Mouse (Mus musculus) liver, embryonic 16.5 days (tissue): ENCODE results near the gene Rras2. TPM values are rescaled to one million over a fixed set of nuclear protein-coding genes. Genes with fewer than 3 reads are reported as not detected.

Experiments used
- ATAC-seq: fragments of 200-750 bp; cut with Nextera tagmentation; 2 replicates; pipeline ENCODE4 v1.8.0; 2017; ENCODE audit warnings: low read depth, mild to moderate bottlenecking, moderate number of reproducible peaks, moderate library complexity
- H3K27ac ChIP-seq: fragments of 300-500 bp; sonication (generic); 2 replicates; pipeline ENCODE4 v1.5.1; 2014; ENCODE audit warnings: mild to moderate bottlenecking, low read length
- H3K27me3 ChIP-seq: fragments of 300-500 bp; sonication (generic); 2 replicates; pipeline ENCODE4 v1.6.1; 2014; ENCODE audit warnings: low read depth, low read length, mixed read lengths; ENCODE audit not compliant: control insufficient read depth, insufficient read depth
- H3K36me3 ChIP-seq: fragments of 300-500 bp; sonication (generic); 2 replicates; pipeline ENCODE4 v1.6.1; 2014; ENCODE audit warnings: mild to moderate bottlenecking; ENCODE audit not compliant: control insufficient read depth, insufficient read depth
- H3K4me1 ChIP-seq: fragments of 300-500 bp; sonication (generic); 2 replicates; pipeline ENCODE4 v1.6.1; 2014; ENCODE audit warnings: low read depth, low read length, mixed read lengths; ENCODE audit not compliant: control insufficient read depth
- H3K4me2 ChIP-seq: fragments of 300-500 bp; sonication (generic); 2 replicates; pipeline ENCODE4 v1.6.1; 2014; ENCODE audit warnings: low read depth, low read length, mixed read lengths
- H3K4me3 ChIP-seq: fragments of 300-500 bp; sonication (generic); 2 replicates; pipeline ENCODE4 v1.5.1; 2014; ENCODE audit warnings: low read depth, mild to moderate bottlenecking, low read length
- H3K9ac ChIP-seq: fragments of 300-500 bp; sonication (generic); 2 replicates; pipeline ENCODE4 v1.6.1; 2014; ENCODE audit warnings: low read depth, low read length
- H3K9me3 ChIP-seq: fragments of 300-500 bp; sonication (generic); replicated peaks from 2 replicates; pipeline ENCODE4 v1.6.1; 2016; ENCODE audit warnings: low read length; ENCODE audit not compliant: control insufficient read depth
- WGBS: fragments of 180-500 bp; shearing (Covaris S2); extraction: QIAGEN DNeasy Blood & Tissue Kit; methylation state at CpG from one replicate; pipeline ENCODE4 v1.1.7; 2014; ENCODE audit not compliant: insufficient replicate concordance; 5-methylcytosine and 5-hydroxymethylcytosine counted together
- polyA plus RNA-seq: library from polyadenylated mRNA; unstranded; fragments of >200 nt; fragmentation: Nextera tagmentation; extraction: Ambion mirVana; gene quantifications from 2 replicates; pipeline ENCODE4 v1.2.1, GENCODE M21; 2015

The Rras2 gene
- polyA plus RNA-seq, 1 experiment from 2014 or later: 6.8 TPM

DNA sequence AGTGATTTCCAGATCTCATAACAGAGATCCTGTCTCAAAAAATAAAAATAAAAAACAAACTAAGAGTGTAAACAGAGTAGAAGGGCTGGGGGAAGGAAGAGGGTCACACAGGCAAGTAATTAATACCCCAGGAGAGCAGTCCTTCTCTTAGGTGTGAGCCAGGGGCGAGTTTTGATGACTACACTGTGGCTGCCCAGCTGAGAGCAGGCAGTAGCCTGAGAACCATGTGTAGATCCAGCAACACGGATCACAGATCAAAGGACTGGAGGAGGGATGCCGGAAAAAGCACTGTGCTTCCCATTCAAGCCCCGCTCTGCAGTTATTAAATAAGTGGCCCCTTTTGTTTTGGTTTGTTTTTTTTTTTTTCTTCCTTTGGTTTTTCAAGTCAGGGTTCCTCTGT lies 15.0 kb downstream of the Rras2 start:
- no peak for ATAC-seq

DNA sequence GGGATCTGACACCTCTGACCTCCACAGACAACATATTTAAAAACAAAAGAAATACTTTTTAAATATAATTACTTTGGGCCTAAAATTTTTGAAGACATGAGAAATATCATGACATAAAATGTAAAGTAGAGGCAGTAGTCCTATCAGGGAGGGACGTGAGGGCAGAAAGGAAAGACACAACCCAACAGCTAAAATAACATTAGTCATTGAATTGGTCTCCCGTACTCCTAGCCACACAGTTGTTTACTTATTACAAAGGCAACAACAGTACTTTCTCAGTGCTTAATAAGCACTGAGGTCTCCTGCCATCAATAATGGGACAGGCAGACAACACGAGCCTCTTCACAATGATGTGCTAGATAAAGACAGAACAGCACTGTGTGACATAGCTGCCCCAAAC lies 16.2 kb downstream of the Rras2 start:
- H3K4me3 ChIP-seq: no peak overlapping the region
- no peak overlapping the region for H3K27ac ChIP-seq
- no peaks in the 10 kb centered on the region for H3K36me3 ChIP-seq
- no peaks in the 10 kb centered on the region for H3K9me3 ChIP-seq
- no peaks in the 10 kb centered on the region for H3K27me3 ChIP-seq
- H3K4me1 ChIP-seq: no peaks in the 10 kb centered on the region; the same call in none of the 2 replicates
- H3K9ac ChIP-seq: no peak overlapping the region
- no peak for ATAC-seq
- WGBS: 40% methylated on average over 3 of the region's 3 CpGs
- no peak overlapping the region for H3K4me2 ChIP-seq

More for the DNA sequence above, 15.0 kb downstream of the Rras2 start:
- H3K27me3 ChIP-seq: no peaks in the 10 kb centered on the region
- WGBS: 59% methylated on average over 4 of the region's 4 CpGs
- no peaks in the 10 kb centered on the region for H3K9me3 ChIP-seq
- H3K4me2 ChIP-seq: no peak overlapping the region
- H3K36me3 ChIP-seq: no peaks in the 10 kb centered on the region
- H3K4me1 ChIP-seq: no peaks in the 10 kb centered on the region; the same call in none of the 2 replicates
- no peak overlapping the region for H3K4me3 ChIP-seq
- no peak overlapping the region for H3K27ac ChIP-seq
- no peak overlapping the region for H3K9ac ChIP-seq

DNA sequence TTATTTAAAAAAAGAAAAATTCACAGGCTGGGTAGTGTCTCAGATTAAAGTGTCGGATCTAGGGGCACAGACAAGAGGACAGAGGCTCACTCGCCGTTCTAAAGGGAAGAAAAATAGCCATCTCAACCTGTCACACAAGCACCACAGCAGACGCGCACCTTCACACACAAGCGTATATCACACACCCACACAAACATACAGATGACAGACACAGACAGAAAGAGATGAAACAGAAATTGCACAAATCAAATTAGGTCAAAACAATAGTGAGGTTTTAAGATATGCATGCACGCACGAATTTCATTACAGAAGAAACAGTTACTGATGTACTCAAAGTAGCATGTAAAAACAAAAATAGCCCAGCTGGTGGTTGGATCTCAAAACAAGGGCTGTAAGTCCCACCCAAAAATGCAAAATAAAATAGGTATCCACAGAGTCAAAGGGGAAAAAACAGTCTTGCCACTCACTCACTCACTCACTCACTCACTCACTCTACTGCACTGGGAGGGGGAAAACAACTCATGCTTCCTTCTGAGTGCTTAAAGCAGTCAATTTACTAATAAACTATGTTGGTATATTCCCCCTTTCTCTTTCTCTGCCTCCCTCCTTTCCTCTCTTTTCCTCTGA lies 23.9 kb downstream of the Rras2 start:
- ATAC-seq: no peak
- no peaks in the 10 kb centered on the region for H3K27me3 ChIP-seq
- no peaks in the 10 kb centered on the region for H3K36me3 ChIP-seq
- H3K9ac ChIP-seq: no peak overlapping the region
- no peak overlapping the region for H3K4me3 ChIP-seq
- H3K4me2 ChIP-seq: no peak overlapping the region
- H3K9me3 ChIP-seq: no peaks in the 10 kb centered on the region
- 68% methylated on average over 8 of the region's 8 CpGs for WGBS
- no peak overlapping the region for H3K27ac ChIP-seq
- H3K4me1 ChIP-seq: peaks cover 4% of the 10 kb centered on the region

DNA sequence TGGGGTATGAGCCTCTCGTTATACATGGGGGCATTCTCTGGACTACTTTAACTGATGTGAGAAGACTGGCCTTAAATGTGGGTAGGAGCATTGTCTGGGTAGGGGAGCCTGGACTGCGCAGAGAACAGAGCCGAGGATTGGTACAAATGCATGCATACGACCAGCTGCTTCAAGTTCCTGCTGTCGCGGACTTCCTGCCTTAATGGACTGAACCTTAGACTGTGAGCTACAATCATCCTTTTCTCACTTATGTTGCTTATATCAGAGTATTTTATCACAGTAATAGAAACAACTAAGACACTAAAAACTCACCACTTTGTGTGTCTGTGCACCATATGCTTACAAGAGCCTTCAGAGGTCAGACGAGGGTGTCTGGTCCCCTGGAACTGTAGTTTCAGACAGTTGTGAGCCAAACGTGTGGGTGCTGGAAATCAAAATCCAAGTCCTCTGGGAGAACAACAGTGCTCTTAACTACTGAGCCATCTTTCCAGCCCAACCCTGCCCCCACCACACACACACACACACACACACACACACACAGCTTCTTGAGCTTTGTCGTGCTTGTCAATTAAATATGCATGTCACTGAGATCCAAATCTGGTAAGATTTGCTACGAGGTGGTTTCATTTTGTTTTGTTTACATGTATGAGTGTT lies 26.6 kb downstream of the Rras2 start:
- H3K4me2 ChIP-seq: no peak overlapping the region
- no peak for ATAC-seq
- H3K27me3 ChIP-seq: no peaks in the 10 kb centered on the region
- H3K9ac ChIP-seq: no peak overlapping the region
- WGBS: 51% methylated on average over 10 of the region's 10 CpGs
- H3K4me1 ChIP-seq: peaks cover 4% of the 10 kb centered on the region
- H3K9me3 ChIP-seq: no peaks in the 10 kb centered on the region
- H3K4me3 ChIP-seq: no peak overlapping the region
- no peak overlapping the region for H3K27ac ChIP-seq
- H3K36me3 ChIP-seq: no peaks in the 10 kb centered on the region

DNA sequence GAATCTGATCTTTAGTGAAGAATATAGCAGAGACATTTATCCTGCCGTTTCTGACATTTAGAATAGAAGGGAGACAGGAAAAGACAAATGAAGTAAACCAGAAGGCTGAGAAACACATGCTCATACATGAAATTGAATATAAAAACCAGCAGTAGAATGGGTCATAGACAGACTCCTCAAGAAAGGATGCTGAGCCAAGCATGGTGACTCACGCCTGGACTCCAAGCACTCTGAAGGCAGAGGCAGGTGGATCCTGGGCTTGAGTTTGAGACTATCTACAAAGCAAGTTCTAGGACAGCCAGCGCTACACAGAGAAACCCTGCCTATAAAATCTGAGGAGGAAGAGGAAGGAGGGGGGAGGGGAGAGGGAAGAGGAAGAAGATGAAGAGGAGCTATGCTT lies 27.4 kb downstream of the Rras2 start:
- no peak overlapping the region for H3K4me3 ChIP-seq
- ATAC-seq: no peak
- peaks cover 2% of the 10 kb centered on the region for H3K4me1 ChIP-seq
- H3K36me3 ChIP-seq: no peaks in the 10 kb centered on the region
- H3K4me2 ChIP-seq: no peak overlapping the region
- 46% methylated on average over 3 of the region's 3 CpGs for WGBS
- H3K9ac ChIP-seq: no peak overlapping the region
- no peak overlapping the region for H3K27ac ChIP-seq
- H3K9me3 ChIP-seq: no peaks in the 10 kb centered on the region
- no peaks in the 10 kb centered on the region for H3K27me3 ChIP-seq

DNA sequence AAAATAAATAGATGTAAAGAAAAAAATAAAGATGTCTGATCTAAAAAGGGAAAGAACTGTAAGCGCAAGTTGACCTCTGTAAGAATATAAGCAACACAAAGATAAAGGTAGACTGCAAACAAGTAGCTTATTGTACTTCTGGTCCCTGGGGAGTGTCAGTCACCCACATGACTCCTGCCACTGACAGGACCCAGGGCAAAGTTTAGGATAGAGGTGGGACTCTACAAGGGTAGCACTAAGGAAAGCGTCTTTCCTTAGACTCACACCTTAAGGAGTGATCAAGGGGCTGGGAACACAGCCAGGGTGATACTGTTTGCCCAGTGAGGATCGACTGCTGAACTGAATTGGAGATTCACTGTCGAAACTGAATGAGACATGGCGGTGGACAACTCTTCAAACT lies 28.7 kb downstream of the Rras2 start:
- peaks cover 2% of the 10 kb centered on the region for H3K4me1 ChIP-seq
- H3K27ac ChIP-seq: no peak overlapping the region
- no peaks in the 10 kb centered on the region for H3K9me3 ChIP-seq
- no peak overlapping the region for H3K4me3 ChIP-seq
- 62% methylated on average over 5 of the region's 5 CpGs for WGBS
- no peak overlapping the region for H3K9ac ChIP-seq
- H3K27me3 ChIP-seq: no peaks in the 10 kb centered on the region
- no peak overlapping the region for H3K4me2 ChIP-seq
- H3K36me3 ChIP-seq: no peaks in the 10 kb centered on the region
- ATAC-seq: no peak

DNA sequence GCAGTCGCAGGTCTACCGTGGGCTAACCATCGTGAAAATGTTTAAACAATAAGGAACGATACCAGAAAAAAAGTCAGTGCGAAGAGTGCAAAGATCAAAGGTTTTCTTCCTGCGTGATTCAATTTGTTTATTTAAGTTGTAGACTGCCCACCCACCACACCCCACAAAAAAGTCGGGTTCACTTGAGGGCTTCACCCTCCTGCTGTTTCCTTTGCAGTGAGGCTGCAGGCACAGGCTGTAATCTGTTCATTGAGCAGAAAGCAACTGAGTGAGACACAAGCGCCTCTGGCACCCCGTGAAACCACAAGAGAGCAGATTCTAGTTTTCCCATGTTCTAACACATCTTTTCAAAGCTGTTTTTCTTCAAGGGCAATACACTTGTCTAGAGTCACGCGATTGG lies 29.6 kb downstream of the Rras2 start:
- H3K27ac ChIP-seq: no peak overlapping the region
- peak overlapping the region; percentile 2; the same call in 1 of the 2 replicates for H3K4me2 ChIP-seq
- no peaks in the 10 kb centered on the region for H3K9me3 ChIP-seq
- H3K4me1 ChIP-seq: peaks cover 2% of the 10 kb centered on the region
- H3K4me3 ChIP-seq: no peak overlapping the region
- no peak overlapping the region for H3K9ac ChIP-seq
- no peaks in the 10 kb centered on the region for H3K27me3 ChIP-seq
- no peak for ATAC-seq
- WGBS: 29% methylated on average over 11 of the region's 11 CpGs
- H3K36me3 ChIP-seq: no peaks in the 10 kb centered on the region

DNA sequence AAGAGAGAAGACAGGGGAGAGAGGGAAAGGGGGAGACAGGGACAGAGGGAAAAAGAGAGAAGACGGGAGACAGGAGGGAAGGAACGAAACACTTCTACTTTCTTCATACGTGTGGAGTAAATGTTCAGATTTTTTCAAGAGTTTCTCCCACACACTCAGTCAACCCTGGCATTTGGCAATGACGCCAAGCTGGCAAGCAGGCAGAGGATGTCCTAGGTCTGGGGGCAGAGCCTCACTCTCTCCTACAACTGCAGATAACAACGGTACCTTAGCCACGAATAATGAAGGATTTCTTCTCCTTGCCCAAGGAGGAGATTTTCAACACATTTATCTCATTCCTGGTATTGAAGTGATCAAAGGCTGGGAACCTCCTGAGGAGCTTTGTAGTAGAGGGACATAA lies 30.2 kb downstream of the Rras2 start:
- no peak overlapping the region for H3K4me3 ChIP-seq
- ATAC-seq: no peak
- no peaks in the 10 kb centered on the region for H3K36me3 ChIP-seq
- H3K4me1 ChIP-seq: peaks cover 2% of the 10 kb centered on the region
- no peaks in the 10 kb centered on the region for H3K27me3 ChIP-seq
- no peak overlapping the region for H3K4me2 ChIP-seq
- H3K9ac ChIP-seq: no peak overlapping the region
- H3K9me3 ChIP-seq: no peaks in the 10 kb centered on the region
- 52% methylated on average over 6 of the region's 6 CpGs for WGBS
- H3K27ac ChIP-seq: no peak overlapping the region

DNA sequence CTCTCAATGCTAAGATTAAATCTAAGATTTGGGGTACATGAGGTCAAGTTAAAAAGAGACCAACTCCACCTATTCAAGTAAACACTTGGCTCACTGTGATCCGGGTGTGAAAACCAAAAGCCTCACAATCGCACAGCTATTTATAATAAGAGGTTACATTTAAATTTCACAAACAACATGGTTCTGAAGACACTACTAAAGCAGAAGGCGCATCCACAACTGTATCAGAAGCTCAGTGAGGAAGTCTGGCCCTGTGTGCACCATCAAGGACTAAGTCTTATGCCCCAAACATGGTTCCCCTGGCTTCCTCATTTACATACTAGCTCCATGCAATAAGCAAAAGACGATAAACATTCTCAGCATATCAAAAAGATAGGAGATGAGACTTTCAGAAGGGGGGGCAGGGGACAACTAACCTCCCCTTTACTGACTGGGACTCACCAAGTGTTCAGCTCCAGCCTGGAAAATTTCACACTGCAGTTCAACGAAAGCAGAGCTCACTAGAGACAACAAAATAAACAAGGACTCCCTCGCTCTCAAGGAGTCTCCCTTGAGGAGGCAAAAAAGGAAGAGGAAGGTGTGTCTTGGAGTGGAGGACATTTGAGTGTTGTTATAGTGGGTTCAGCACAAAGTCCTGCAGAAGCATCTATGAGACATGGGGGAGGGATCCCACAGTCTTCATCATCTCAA lies 31.4 kb downstream of the Rras2 start:
- H3K4me3 ChIP-seq: no peak overlapping the region
- WGBS: 53% methylated on average over 6 of the region's 6 CpGs
- H3K9me3 ChIP-seq: no peaks in the 10 kb centered on the region
- peaks cover 2% of the 10 kb centered on the region for H3K4me1 ChIP-seq
- no peak overlapping the region for H3K4me2 ChIP-seq
- H3K9ac ChIP-seq: no peak overlapping the region
- no peak for ATAC-seq
- H3K36me3 ChIP-seq: no peaks in the 10 kb centered on the region
- H3K27me3 ChIP-seq: no peaks in the 10 kb centered on the region
- no peak overlapping the region for H3K27ac ChIP-seq
